Mouse (Mus musculus): Measurements from ENCODE around the gene Odf2l.
A peak's percentile ranks its signal among the peaks of the same experiment; 100 is the strongest.

Gene Odf2l

GRCm38 (mm10) chr3:145140236-145140635 is 21.8 kb downstream of the Odf2l start:
- DNase-seq (ENCODE audit: low spot score), result no peak

DNA sequence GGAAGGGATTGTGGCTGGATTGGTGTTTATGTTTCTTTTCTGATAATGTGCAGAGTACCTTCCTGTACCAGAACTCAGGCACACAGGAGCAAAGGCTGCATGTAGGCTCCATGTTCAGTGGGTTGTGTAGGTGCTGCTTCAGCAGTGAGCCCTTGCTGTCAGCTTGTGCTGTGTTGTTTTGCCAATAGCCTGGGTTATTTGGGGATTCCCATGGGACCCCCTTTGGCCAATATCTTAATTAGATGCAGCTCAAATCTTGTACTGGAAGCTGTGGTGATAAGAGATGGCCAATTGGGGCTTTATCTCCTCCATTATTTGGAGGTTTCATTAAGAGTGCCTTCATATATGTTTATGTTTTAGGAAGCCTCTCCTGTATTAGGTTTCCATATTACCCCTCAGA is 24.5 kb downstream of the Odf2l start:
- no peak for DNase-seq (ENCODE audit: low spot score)

GRCm38 (mm10) chr3:145143856-145144255 is 25.5 kb downstream of the Odf2l start:
- no peak for DNase-seq (ENCODE audit: low spot score)

GRCm38 (mm10) chr3:145146871-145147270 is 28.5 kb downstream of the Odf2l start:
- DNase-seq (ENCODE audit: low spot score), result no peak

DNA sequence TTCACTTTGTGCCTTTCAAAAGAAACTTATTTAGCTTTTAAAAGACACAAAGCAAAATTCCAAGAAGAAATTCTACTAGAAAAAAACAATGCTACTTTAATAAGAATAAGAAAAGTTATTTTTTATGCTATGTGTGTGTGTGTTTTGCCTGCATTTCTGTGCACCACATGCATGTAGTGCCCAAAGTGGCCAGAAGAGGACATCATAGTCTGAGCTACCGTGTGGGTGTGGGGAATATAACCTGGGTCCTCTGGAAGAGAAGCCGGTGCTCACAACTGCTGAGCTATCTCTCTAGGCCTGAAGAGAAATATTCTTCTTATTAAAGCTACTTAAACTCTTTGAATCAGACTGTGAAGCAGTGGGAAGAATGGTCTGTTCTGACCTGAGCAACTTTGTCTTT is 29.1 kb downstream of the Odf2l start:
- no peak for DNase-seq (ENCODE audit: low spot score)

DNA sequence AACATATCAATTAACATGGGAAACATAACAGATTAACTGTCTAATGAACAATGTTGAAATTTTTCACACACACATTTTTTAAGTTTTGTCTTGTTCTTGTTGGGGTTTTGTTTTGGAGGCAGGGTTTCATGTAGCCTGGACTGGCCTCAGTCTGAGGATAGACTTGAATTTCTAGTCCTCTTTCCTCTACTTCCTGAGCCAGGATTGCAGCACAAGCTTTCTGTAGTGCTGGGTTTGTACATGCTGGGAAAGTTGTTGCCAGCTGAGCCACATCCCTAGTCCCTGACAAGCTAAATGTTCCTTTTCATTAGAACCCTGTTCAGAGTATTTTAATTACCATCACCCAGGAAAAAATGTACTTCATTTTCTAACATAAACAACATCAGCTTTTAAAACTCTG is 29.6 kb downstream of the Odf2l start:
- DNase-seq (ENCODE audit: low spot score), result no peak

GRCm38 (mm10) chr3:145151092-145151491 is 32.7 kb downstream of the Odf2l start:
- DNase-seq (ENCODE audit: low spot score), result no peak

DNA sequence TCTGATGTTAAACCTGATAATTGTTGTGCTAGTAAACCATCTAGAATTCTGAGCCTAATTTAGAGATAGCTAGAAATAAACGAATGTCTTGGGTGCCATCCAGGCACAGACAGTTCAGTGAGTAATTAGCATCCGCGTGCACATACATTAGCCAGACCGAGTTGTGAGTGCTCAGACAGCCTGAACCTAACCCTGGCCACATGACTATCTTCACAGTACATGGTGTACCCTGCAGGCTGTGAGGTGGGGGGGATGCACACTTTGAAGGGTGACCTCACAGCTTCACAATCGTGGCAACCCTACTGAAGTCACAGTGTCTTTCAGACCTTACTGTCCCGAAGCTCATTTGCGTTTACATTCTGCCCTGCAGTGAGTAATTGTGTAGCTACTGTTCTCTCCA is 33.5 kb downstream of the Odf2l start:
- no peak for DNase-seq (ENCODE audit: low spot score)

- DNase-seq (ENCODE audit: low spot score), result no peak
These were observed 38.5 kb downstream of the Odf2l start for GRCm38 (mm10) chr3:145156883-145157282.

- no peak for DNase-seq (ENCODE audit: low spot score)
These were observed 40.1 kb downstream of the Odf2l start for GRCm38 (mm10) chr3:145158441-145158840.

GRCm38 (mm10) chr3:145166741-145167140 is 48.4 kb downstream of the Odf2l start:
- DNase-seq (ENCODE audit: low spot score), result no peak

DNA sequence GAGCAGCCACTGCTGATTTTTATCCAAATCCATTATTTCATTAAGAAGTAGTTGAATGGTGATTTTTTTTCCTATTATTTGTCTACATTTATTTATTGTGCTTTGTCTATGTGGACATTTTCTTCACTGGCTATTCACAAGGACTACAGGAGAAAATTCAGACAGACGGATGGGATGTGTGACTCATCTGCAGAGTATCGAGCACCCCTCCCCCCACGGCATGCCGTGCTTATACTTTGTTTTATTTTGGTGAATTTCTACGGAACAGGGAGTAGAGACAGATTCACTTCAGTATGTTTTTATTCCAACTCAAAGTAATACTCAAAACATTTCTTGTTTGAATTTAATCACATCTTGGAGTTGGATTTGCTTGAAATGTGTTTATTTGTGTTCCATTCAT is 49.4 kb downstream of the Odf2l start:
- peak; percentile 54 for DNase-seq (ENCODE audit: low spot score)

GRCm38 (mm10) chr3:145168844-145169696 is 50.7 kb downstream of the Odf2l start:
- no peak for DNase-seq (ENCODE audit: low spot score)

- DNase-seq (ENCODE audit: low spot score), result no peak
These were observed 51.6 kb downstream of the Odf2l start for GRCm38 (mm10) chr3:145170028-145170427.

- DNase-seq (ENCODE audit: low spot score), result no peak
These were observed 52.4 kb downstream of the Odf2l start for GRCm38 (mm10) chr3:145170604-145171389.

GRCm38 (mm10) chr3:145171390-145172060 is 53.1 kb downstream of the Odf2l start:
- DNase-seq (ENCODE audit: low spot score), result no peak

GRCm38 (mm10) chr3:145184645-145185044 is 66.3 kb downstream of the Odf2l start:
- DNase-seq (ENCODE audit: low spot score), result no peak

DNA sequence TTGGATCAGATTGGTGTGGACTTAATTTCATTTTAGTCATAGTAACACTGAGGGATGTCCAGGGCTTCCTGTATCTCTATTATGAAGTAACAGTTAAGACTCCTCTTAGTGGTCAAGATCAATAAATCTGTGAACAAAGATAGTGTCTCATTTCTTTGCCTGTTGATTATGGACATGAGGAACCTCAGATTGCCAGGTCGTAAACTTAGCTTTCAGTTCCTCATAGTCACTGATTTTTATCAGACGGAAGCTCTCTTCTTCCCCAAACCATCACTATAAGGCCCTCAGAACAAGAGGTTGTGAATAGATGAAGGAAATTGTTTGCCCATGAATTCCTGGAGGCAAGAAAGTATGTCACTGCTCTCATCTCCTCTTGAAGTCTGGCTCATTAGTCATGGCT is 73.6 kb downstream of the Odf2l start:
- no peak for DNase-seq (ENCODE audit: low spot score)

DNA sequence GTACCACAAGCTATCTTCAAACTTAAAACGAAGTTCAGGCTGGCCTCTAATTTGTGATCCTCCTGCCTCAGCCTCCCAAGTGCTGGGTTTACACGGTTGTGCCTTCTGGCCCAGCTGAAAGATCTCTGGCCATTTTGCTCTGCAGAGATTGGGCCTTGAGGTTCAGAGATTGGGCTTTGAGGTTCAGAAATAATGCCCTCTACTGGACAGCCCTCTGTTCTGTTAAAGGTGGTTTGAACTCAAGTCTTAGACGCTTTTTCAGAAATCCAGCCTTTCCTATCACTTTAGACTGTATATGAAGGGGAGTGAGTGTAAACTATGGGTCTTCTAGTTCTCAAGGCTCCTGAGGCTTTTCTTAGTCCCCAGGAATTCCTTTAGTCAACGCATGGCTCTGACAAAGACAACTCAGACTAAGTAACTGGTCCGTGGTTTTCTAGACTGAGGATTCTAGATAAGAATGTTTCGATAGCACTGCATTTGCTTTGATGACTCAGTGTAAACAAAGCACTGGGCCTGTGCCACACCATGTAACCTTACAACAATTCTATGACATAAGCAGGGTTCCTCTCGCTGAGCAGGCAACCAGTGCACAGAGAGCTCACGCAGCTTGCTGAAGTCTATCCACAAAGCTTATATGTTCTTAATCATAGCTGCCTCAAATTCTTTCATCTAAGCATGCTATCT is 77.0 kb downstream of the Odf2l start:
- DNase-seq (ENCODE audit: low spot score), result no peak

- no peak for DNase-seq (ENCODE audit: low spot score)
These were observed 79.7 kb downstream of the Odf2l start for GRCm38 (mm10) chr3:145198050-145198449.

Data from testis, postnatal 10 days (tissue).